Mouse (Mus musculus): ENCODE measurements around the gene Pi4ka.

GRCm38 (mm10) chr16:17247727-17248126 lies 158.4 kb downstream of the Pi4ka start:
- no peak for TF ChIP-seq CTCF (IDR thresholded peaks at IDR 0.05; ENCODE audit: low read depth, low read length)
- no peak for TF ChIP-seq POLR2A (IDR thresholded peaks at IDR 0.05; ENCODE audit: extremely low read depth, insufficient read depth, low read length)
